Mouse (Mus musculus) left cerebral cortex, postnatal 4 days (tissue): ENCODE data around the gene Frmpd3. TPM values are rescaled to one million over a fixed set of nuclear protein-coding genes. Genes with fewer than 3 reads are reported as not detected.
"Not testable (repeated sequence)": the region's sequence is repeated elsewhere in the genome, so short reads cannot be mapped to it uniquely, and the experiment has no call there.

Experiments used
- DNase-seq: peaks from one replicate; pipeline ENCODE4 v3.0.0-alpha.2; 2022
- intact Hi-C: fragments of 180-260 bp; cut with DNase I; formaldehyde crosslinking; loops from one replicate; pipeline ENCODE4 v1.15.1; 2025
- total RNA-seq, 2 experiments: library from RNA; stranded (reverse); gene quantifications; 2 replicates each; pipeline ENCODE4 v1.2.3; 2021

The Frmpd3 gene
- 10 to 100 TPM; 13.1 to 14.2 TPM for total RNA-seq

DNA sequence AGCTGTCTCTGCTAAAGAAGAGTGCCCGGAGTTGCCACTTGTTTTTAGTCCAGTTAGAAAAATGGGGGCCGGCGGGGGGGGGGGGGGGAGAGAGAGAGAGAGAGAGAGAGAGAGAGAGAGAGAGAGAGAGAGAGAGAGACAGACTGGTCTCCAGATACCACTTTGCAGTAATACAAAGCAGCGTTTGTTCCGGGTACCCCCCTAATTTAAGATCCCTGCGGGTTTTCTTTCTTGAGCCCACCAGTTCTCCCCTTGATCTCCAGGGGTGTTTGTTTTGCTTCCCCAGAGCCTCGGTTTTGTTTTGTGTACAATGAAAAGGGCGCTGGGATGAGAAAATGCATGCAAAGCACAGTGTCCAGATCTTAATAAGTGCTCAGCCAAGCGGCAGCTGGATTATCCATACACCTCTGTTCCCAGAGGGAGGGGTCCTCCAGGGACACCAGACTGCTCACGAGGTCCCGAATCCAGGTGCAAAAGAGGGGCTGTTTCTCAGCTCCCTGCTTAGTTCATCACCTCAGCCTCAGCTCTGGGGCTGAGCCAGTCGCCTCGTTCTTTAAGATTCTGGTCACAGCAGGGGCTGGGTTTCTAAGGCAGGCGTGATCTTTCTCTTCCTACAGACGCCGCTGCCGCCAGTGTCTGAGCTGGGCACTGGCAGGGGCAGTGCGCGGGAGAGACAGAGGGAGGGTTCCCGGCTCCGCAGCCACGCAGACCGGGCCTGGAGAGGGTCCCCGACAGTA is at the start of gene Frmpd3:
Gene Frmpd3, plus strand, starts transcription at position 608 of the 737 bp plus-strand sequence.
- intact Hi-C loops: no loop called here
- peak; percentile 16 for DNase-seq

DNA sequence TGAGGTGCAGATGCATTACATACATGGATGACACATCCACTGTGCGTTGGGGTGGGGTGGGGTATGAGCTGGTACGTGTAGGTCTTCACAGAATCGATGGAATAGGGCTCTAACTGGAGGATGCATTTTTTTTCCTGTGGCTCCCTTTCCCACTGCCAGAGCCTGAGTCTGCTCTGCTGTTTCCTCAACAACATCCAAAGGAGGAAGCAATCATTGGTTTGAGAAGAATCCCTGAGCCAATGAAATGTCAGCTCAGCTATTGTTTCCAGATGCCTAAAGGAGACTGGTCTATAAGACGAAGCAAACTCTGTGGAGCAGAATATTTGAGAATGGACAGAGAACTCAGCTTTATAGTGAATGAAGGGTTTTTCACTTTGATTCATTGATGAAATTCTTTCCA is 38.3 kb upstream of the Frmpd3 start:
- intact Hi-C loops: no loop called here
- DNase-seq: no peak

DNA sequence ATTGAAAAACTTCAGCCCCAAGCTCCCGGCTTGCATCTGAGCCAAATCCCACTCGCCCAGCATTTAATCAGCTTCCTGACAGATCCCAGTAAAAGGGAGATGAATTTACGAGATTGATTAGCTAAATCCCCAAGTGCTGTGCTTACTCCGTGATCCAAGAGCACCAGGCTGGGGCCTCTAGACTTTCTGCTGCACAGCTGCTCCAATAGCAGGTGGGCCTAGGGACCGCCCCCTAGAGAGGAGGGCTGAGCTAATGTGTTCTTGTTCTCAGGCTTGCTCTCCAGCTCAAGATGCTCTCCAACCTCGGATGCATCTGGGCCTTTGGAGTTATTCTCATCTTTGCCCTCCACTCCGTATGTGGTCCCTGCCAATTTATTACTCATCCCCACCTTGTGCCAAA is 36.4 kb upstream of the Frmpd3 start:
- DNase-seq: no peak
- intact Hi-C loops: no loop called here

DNA sequence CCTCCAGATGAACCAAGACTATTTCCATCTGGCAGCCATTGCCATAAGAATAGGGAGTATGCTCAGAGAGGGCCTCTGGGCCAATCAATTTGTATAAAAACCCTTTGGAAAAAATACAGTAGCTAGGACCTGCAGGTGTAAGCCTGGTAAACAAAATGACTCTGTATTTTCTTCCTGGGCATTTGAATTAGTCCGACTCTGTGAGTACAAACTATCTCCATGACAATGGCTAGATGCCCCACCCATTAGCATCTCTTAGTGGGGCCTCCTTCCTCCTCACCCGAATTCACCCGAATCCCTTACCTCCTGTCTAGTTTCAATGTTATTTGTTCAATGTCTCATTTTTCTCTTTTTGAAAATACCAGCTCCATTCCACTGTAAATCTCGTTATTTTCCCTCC is 24.1 kb upstream of the Frmpd3 start:
- intact Hi-C loops: no loop called here
- no peak for DNase-seq

DNA sequence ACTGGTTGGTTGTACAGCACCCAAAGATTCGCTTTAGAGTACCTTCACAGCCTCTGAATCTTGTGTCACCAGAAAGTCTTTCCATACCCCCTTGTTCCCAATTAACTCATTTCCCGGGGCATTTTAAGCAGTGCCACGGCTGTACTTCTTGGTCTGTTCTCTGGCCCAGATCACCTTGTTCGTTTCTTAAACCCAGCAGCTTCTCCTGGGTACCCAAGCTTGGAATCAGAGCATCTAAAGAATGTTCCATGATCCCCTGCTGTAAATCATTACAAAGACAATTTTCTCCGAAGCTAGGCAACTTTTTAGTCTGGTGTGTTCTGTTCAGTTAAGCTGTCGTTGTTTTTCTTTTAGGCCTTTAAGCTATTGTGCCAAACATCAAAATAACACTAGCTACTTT is 22.9 kb upstream of the Frmpd3 start:
- DNase-seq: no peak
- intact Hi-C loops: no loop called here

DNA sequence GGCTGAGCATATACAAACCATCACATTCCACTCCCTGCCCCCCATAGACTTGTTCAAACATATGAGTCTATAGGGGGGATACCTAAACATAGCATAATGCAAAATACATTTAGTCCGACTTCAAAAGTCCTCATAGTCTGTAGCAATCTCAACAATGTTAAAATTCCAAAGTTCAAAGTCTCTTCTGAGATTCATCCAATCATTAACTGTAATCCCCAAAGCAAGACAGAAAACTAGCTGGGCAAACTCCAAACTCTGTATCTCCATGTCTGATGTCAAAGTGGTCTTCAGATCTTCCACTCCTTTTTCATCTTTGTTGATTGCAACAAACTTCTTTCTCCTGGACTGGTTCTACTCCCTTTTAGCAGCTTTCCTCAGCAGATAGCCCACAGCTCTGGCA is 21.4 kb upstream of the Frmpd3 start:
- intact Hi-C loops: not testable (repeated sequence)

DNA sequence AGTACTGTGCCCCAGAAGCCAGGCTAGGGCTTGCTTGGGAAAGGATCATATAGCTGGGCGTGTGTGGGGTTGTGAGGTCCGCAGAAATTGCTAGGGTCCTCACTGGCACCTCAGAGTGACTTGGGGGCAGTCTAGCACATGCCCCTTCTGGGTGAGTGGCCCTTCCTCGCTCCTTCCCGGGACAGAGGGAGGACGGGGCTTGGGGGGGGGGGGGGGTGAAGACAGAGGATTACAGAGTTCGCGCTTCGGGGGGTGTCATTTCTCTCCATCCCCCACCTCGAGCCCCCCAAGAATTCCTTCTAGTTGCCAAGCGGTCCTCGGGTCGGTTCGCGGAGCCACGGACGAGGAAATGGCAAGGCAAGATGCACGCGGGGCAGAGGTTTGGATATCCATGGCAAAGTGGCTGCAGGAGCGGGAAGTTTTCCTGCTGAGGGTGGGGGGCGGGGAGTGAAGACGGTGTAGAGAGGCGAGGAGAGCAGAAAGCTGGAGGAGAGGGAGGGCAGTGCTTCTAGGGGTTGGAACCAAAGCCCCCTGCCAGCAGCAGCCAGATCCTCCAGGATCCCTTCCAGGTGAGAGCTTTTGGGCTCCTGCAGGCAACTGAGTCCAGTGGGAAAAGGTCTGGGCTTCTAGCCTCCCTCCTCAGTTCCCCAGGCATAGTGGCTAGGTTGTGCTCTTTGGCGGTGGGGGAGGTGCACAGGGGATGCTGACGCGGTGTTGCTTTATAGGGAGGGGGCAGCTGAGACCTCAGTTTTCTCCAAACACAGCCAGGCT is 515 bp downstream of the Frmpd3 start:
- intact Hi-C loops: no loop called here
- peak; percentile 1 for DNase-seq

More for the DNA sequence above, 21.4 kb upstream of the Frmpd3 start:
- DNase-seq: not testable (repeated sequence)

DNA sequence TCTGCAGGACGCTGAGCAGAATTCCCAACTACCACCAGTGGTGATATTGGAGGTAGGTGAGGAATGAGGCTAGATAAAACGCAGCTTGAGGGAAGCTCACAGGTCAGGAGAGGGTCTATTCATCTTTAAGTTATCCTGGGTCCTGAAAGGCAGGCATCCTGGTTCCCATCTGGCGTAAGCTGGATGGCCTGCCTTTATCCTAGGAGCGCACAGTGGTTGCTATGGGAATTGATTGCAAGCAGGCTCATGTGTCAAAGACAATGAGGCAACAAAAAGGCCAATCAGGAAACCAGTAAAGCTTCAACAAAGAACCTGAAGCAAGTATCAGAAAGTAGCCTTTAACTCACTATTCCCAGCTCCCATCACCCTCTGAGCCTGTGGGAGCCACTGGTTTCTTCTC is 33.6 kb downstream of the Frmpd3 start:
- intact Hi-C loops: no loop called here
- no peak for DNase-seq

DNA sequence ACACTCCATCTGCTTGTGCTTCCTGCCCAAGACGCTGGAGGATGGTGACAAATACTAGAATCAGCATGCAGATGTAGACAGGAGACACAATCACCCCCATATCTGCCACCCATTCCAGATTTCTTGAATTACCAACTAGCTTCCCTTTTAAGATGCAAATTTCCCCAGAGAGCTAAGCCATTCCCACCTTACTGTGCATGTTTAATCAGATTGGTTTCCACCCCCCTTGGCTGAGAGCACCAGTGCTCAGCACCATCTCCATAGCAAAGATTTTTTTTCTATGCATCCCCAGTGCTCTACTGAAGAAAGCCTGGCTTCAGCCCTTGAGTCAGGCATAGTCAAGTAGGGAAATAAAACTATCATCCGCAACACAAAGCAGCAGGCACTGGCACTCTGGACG is 57.9 kb downstream of the Frmpd3 start:
- no peak for DNase-seq

DNA sequence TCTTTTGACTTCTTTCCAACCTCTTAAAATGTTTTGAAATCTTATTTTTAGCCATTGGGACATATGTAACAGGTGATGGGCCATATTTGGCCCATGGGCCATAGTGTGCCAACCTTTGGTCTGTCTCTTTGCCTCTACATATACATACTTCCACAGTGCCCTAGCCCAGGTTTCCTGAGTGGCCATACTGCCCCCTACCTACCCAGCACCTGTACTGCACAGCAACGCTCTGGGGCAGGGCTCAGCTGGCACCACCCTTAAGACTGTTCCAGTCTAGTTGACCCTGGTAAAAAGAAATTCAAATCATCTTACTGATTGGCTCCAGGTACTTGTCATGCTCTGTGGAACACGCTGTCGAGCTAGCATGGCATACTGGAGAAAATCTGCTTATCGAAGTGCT is 60.8 kb downstream of the Frmpd3 start:
- intact Hi-C loops: no loop called here
- peak; percentile 14 for DNase-seq

More for the DNA sequence above, 57.9 kb downstream of the Frmpd3 start:
- intact Hi-C loops: no loop called here

DNA sequence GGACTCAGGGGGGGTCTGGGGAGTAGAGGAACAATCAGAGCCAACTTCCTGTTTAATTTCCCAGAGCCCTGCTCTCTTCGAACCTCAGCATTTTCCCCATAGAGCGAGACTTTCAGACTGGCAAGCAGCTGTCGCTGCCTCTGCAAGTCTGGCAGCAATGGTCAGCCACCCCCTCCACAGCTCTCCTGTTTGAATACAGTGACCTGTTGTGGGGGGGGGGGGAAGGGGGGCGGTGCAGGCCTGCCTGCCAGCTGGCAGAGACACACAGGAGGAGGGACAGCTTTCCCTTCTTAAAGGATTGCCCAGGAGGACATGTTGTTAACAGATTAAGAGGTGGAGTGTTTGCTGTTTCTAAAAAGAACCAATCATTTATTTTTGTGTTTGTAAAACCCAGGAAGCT is 64.0 kb downstream of the Frmpd3 start:
- peak; percentile 32 for DNase-seq
- intact Hi-C loops: no loop called here

DNA sequence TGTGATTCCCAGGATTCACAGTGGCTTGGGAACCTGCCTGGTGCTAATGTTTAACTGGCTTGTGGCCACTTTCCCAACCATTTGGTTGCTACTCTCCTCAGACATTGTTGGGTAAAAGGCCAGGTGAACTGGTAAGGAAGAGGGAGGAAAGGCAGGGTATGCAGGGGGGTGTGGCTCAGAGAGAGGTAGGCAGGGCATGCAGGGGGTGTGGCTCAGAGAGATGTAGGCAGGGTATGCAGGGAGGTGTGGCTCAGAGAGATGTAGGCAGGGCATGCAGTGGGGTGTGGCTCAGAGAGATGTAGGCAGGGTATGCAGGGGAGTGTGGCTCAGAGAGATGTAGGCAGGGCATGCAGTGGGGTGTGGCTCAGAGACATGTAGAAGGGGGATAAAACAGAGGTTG is 64.4 kb downstream of the Frmpd3 start:
- no peak for DNase-seq
- intact Hi-C loops: no loop called here

DNA sequence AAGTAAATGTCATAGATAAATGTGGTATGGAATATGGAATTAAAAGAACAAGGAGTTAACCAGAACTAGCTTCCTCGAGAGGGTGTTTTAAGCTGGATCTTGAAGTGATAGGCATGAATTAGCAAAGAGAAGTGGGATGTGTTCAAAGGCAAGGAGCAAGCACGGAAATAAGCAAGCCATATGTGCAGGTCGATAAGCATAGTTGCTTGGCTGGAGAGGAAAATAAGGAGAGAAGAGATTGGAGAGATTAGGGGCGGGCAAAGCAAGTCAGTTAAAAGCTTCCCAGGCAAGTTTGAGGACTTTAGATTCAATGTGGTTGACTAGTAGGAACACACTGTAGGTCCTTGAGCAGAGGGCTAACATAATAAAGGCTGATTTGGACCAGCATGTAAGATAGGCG is 65.5 kb downstream of the Frmpd3 start:
- intact Hi-C loops: no loop called here
- DNase-seq: no peak

DNA sequence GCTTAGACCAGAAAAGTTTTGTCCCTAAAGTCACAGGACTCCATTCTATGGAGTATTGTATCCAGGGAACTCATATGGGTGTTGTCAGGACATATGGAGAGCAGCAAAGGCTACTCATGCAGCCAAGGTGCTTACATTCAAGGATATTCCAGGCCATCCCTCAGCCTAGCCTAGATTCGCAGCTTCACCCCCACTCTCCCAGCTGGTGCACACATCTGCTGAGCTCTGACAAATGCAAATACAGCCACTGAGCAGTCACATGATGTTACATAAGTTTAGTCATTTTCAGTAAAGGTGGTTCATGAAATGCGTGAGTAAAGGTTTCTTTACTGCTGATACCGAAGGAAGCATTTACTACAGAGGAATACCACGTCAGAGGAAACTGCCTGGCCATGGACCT is 76.4 kb downstream of the Frmpd3 start:
- no peak for DNase-seq
- intact Hi-C loops: no loop called here

DNA sequence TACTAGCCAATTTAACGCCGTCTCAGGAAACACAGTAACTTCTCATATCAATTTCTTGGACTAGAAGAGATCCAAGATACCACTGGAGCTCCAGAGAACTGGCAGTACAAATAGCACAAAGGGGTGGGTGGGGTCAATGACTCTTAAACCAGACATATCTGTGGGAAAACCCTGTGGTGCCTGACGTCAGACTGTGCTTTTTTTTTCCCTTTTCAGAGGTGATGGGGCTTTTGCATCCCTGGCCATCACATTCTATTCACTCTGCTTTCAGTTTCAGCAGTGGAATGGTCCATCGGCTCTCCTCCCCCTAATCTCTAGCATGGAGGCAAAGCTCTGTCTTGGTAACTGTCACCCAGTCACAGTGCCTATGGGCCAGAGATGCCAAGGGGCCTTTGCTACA is 85.1 kb downstream of the Frmpd3 start:
- intact Hi-C loops: no loop called here
- no peak for DNase-seq

DNA sequence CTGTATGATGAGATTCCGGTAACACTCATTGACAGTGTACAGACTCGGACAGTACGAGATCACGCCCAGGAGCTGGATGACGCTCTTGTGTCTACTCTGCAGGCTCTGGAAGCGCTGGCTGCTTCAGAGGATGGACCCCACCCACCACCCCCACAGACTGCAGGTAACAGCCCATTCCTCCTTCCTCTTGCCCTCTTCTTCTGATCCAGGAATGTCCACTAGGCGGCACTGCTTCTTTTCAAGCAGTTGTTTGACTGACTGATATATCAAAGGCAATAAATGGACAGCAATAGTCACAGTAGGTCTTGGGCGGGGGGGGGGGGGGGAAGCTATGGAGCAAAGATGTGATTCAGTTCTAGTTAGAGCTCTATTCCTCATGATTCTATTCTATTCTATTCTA is 86.2 kb downstream of the Frmpd3 start:
- DNase-seq: peak; percentile 11
- intact Hi-C loops: no loop called here

DNA sequence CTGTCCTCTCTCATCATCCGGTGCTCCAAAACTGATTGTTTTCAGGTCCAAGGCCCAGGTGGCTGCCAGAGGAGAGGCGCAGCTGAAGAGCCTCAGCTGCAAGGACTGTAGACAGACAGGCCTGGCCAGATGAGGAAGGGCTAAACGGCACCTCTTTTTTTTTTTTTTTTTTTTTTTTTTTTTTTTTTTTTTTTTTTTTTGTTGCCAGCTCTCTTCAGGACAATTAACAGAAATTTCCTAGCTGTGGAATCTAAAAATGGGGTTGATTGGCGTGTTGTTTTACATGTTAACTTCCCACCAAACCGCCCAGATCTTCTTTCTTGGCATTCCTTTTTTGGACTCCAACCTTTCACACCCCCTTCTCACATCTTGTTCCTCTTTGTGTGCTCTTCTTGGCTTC is 87.9 kb downstream of the Frmpd3 start:
- intact Hi-C loops: no loop called here
- peak; percentile 10 for DNase-seq

DNA sequence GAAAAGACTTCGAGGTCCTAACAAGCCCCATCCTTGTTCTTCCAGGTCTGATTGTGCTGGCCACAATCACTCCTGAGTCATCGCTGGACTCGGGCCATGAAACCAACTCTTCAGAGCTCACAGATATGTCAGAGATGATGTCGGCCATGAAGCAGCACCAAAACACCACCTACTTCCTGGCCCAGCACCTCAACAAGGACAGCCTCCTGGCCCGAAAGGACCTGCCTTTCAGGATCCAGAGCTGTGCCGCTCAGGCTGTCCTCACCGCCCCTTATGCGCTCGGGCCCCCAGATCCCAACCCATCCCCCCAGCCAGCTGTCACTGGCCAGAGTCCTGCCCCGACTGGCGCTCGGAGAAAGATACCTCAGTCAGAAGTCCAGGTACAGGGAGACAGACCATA is 88.4 kb downstream of the Frmpd3 start:
- peak; percentile 22 for DNase-seq
- intact Hi-C loops: no loop called here

DNA sequence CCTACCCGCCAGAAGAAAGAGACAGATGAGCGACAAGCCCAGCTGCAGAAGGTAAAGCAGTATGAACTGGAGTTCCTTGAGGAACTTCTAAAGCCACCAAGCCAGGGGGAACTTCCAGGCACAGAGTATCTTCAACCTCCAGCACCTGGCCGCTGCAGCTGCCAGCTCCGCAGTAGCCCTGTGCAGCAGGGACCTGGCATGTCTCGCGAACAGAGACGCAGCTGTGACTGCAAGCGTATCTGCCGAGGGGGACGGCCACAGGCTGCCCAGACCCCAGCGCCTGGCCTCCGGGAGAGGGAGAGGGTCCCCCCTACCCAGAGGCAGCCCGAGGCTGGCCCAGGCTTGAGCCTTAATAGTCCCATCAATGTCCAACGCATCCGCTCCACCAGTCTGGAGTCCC is 89.9 kb downstream of the Frmpd3 start:
- intact Hi-C loops: no loop called here
- DNase-seq: peak; percentile 43

DNA sequence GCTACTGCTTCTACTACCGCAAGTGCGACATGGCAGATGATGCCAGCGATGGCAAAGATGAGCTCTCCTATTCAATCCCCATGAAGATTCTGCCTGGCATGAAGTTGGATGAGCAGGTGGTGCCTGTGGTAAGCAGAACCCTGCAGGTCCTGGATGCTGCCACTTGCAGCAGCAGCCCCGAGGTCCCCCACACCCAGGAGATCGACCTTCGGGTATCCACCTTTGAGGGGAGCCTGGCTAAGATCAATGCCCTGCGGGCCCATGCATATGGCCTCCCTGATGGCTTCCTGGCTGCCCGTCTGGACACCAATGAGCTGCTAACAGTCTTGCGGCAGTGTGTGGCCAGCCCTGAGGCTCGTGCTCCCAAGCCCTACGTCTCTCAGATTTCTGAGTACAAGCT is 90.7 kb downstream of the Frmpd3 start:
- DNase-seq: peak; percentile 26
- intact Hi-C loops: no loop called here

DNA sequence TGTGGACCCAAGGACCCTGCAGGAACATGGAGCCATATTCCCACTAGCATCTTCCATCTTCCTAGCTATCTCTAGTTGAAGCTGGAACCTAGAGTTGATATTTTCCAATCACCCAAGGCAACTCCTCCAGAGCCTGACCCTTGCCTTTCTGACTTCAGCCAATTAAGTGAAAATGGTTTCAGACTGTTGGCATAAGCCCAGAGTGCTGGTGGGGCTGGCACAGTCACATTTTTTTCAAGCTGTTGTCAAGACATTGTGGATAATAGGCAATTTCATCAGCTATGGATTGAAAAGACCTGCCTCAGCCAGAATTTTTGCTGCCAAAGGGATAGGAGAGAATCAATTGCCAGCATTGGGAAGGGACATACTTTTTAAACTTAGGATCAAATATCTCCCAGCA is 95.8 kb downstream of the Frmpd3 start:
- intact Hi-C loops: no loop called here
- peak; percentile 13 for DNase-seq

DNA sequence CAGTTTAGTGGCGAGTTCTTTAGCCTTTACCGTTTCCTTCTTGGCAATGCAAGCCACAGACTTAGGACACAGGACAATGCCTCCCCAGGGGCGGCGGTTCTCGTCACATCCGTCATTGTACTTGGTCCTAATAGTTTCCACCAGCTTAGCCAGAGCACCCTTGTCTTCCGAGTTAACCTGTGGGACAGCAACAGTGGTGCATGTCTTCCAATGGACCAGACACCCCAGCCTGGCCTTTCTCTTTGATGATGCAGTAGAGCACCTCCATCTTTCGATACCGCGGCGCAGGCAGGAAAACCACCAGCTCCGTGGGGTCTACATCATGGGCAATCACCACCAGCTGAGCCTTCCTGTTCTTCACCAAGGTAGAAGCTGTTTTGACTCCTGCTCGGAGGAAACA is 103.5 kb downstream of the Frmpd3 start:
- intact Hi-C loops: no loop called here
- DNase-seq: no peak
